Mouse (Mus musculus): ENCODE results near the gene 4430402I18Rik. TPM values are rescaled to one million over a fixed set of nuclear protein-coding genes. Genes with fewer than 3 reads are reported as not detected.
A peak's percentile ranks its signal among the peaks of the same experiment; 100 is the strongest.

Gene 4430402I18Rik
- polyA plus RNA-seq, 1 experiment: 0.27 TPM

GRCm38 (mm10) chr19:28970251-28970650 is 2.7 kb upstream of the 4430402I18Rik start:
- WGBS: 55% methylated on average over 11 of the region's 11 CpGs
- DNase-seq (ENCODE audit: low read depth, low spot score): no peak

GRCm38 (mm10) chr19:28969231-28969630 is 1.6 kb upstream of the 4430402I18Rik start:
- DNase-seq (ENCODE audit: low read depth, low spot score): no peak
- 84% methylated on average over 5 of the region's 5 CpGs for WGBS

GRCm38 (mm10) chr19:28968178-28968577 is 578 bp upstream of the 4430402I18Rik start:
- DNase-seq (ENCODE audit: low read depth, low spot score): no peak
- WGBS: 76% methylated on average over 4 of the region's 4 CpGs

- WGBS: 4% methylated on average over 16 of the region's 16 CpGs
- no peak for DNase-seq (ENCODE audit: low read depth, low spot score)
Measured at GRCm38 (mm10) chr19:28964552-28964903, 3.1 kb downstream of the 4430402I18Rik start.

- DNase-seq (ENCODE audit: low read depth, low spot score): peak; percentile 58
Measured at GRCm38 (mm10) chr19:28963842-28964551, 3.6 kb downstream of the 4430402I18Rik start, which contains the start of gene Plpp6. TSS of gene Plpp6 (plus strand) at chr19:28963953.

GRCm38 (mm10) chr19:28963513-28963841 is 4.1 kb downstream of the 4430402I18Rik start:
- WGBS: 4% methylated on average over 4 of the region's 4 CpGs
- no peak for DNase-seq (ENCODE audit: low read depth, low spot score)

More at GRCm38 (mm10) chr19:28963842-28964551, 3.6 kb downstream of the 4430402I18Rik start, which contains the start of gene Plpp6:
- WGBS: under 1% methylated on average over 73 of the region's 73 CpGs

GRCm38 (mm10) chr19:28963113-28963512 is 4.5 kb downstream of the 4430402I18Rik start:
- no peak for DNase-seq (ENCODE audit: low read depth, low spot score)
- 75% methylated on average over 3 of the region's 3 CpGs for WGBS

- no peak for DNase-seq (ENCODE audit: low read depth, low spot score)
- WGBS: 88% methylated on average over 5 of the region's 5 CpGs
Measured at GRCm38 (mm10) chr19:28951251-28951650, 16.3 kb downstream of the 4430402I18Rik start.

- DNase-seq (ENCODE audit: low read depth, low spot score): no peak
- 8% methylated on average over 2 of the region's 2 CpGs for WGBS
Measured at GRCm38 (mm10) chr19:28947311-28947710, 20.3 kb downstream of the 4430402I18Rik start.

- DNase-seq (ENCODE audit: low read depth, low spot score): no peak
- WGBS: 37% methylated on average over 4 of the region's 4 CpGs
Measured at GRCm38 (mm10) chr19:28946782-28947181, 20.8 kb downstream of the 4430402I18Rik start.

- WGBS: 51% methylated on average over 4 of the region's 4 CpGs
- no peak for DNase-seq (ENCODE audit: low read depth, low spot score)
Measured at GRCm38 (mm10) chr19:28941271-28941670, 26.3 kb downstream of the 4430402I18Rik start.

- no peak for DNase-seq (ENCODE audit: low read depth, low spot score)
- WGBS: 68% methylated on average over 9 of the region's 9 CpGs
Measured at GRCm38 (mm10) chr19:28940135-28940874, 27.3 kb downstream of the 4430402I18Rik start.

- DNase-seq (ENCODE audit: low read depth, low spot score): peak; percentile 10
- WGBS: 44% methylated on average over 3 of the region's 3 CpGs
Measured at GRCm38 (mm10) chr19:28934897-28935296, 32.7 kb downstream of the 4430402I18Rik start.

- no peak for DNase-seq (ENCODE audit: low read depth, low spot score)
Measured at GRCm38 (mm10) chr19:28929034-28929433, 38.6 kb downstream of the 4430402I18Rik start.

GRCm38 (mm10) chr19:28927396-28927795 is 40.2 kb downstream of the 4430402I18Rik start:
- 67% methylated on average over 4 of the region's 4 CpGs for WGBS

GRCm38 (mm10) chr19:28926366-28926765 is 41.2 kb downstream of the 4430402I18Rik start:
- no peak for DNase-seq (ENCODE audit: low read depth, low spot score)
- 87% methylated on average over 5 of the region's 5 CpGs for WGBS

More at GRCm38 (mm10) chr19:28927396-28927795, 40.2 kb downstream of the 4430402I18Rik start:
- no peak for DNase-seq (ENCODE audit: low read depth, low spot score)

- no peak for DNase-seq (ENCODE audit: low read depth, low spot score)
- 82% methylated on average over 5 of the region's 5 CpGs for WGBS
Measured at GRCm38 (mm10) chr19:28917839-28918238, 49.8 kb downstream of the 4430402I18Rik start.

GRCm38 (mm10) chr19:28916492-28916891 is 51.1 kb downstream of the 4430402I18Rik start:
- WGBS: 42% methylated on average over 4 of the region's 4 CpGs

GRCm38 (mm10) chr19:28915602-28916250 is 51.9 kb downstream of the 4430402I18Rik start:
- WGBS: 51% methylated on average over 2 of the region's 2 CpGs
- no peak for DNase-seq (ENCODE audit: low read depth, low spot score)

More at GRCm38 (mm10) chr19:28916492-28916891, 51.1 kb downstream of the 4430402I18Rik start:
- no peak for DNase-seq (ENCODE audit: low read depth, low spot score)

GRCm38 (mm10) chr19:28914598-28914997 is 53.0 kb downstream of the 4430402I18Rik start:
- DNase-seq (ENCODE audit: low read depth, low spot score): no peak
- 73% methylated on average over 6 of the region's 6 CpGs for WGBS
